Mouse (Mus musculus): ENCODE measurements around the gene Rfx2. TPM values are rescaled to one million over a fixed set of nuclear protein-coding genes. Genes with fewer than 3 reads are reported as not detected.

The Rfx2 gene
- total RNA-seq (2014; fragmentation: Nextera tagmentation) (4.4 and 6.4 TPM in 2 replicates), total RNA-seq (2017) (1.6 and 2.8 TPM in 2 replicates)

DNA sequence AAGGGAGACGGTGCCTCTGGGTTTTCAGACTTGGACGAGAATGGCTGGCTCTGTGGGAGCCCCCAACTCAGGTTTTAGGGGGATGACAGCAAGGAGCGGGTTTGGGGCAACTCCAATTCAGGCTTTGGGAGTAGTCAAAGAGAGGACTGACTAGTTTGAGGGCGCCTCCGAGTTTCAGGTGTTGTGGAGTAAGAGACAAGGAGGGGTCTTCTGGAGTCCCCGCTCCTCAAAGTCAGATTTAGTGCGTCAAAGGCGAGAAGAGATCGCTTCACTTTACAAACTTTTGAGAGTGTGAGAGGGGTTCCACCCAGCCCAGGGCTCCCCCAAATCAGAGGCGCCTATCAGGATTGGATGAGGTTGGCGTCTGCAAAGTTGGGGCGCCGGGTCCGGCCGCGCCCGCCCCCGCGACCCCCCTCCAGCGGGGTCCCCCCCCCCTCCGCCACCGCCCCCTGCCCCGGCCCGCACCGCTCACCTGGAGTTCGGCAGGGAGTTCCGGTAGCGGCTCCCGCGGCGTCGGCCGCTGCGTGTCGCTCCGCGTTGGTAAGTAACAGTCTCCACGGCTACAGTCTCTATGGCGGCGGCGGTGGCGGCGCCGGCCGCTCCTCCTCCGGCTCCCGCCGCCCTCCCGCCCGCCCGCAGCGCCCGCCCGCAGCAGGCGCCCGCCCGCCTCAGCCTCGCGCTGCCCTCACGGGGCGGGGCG, at the start of gene Rfx2:
Gene Rfx2, minus strand, starts transcription at position 603 of the 700 bp plus-strand sequence.
- no peak for ATAC-seq (replicated peaks; ENCODE audit: poor library complexity, severe bottlenecking)

- ATAC-seq (replicated peaks; ENCODE audit: poor library complexity, severe bottlenecking) = no peak
These were observed 46.6 kb upstream of the Rfx2 start for GRCm38 (mm10) chr17:56877426-56877825.

DNA sequence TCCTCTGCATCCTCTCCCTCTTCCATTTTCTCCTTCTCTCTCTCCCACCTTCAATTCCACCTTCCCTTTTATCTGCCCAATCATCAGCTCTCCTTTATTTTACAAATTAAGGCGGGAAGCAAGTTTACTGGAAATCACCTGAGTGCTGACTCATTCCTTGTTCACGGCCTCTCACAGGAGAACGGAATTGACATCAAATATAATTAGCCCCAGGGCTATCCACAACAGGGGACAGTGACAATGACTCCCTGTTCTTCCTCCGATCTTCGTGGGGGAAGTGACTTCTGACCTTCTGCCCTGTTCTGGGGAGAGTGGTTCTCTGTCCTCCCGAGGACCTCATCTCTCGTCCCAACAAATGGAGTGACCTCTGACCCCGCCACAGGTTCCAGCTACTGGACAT, 46.2 kb upstream of the Rfx2 start:
- no peak for ATAC-seq (replicated peaks; ENCODE audit: poor library complexity, severe bottlenecking)

GRCm38 (mm10) chr17:56876465-56876864, 45.7 kb upstream of the Rfx2 start:
- ATAC-seq (replicated peaks; ENCODE audit: poor library complexity, severe bottlenecking) = no peak

- ATAC-seq (replicated peaks; ENCODE audit: poor library complexity, severe bottlenecking) = no peak
These were observed 44.3 kb upstream of the Rfx2 start, which contains the start of gene 1700061G19Rik for GRCm38 (mm10) chr17:56874936-56875651. Gene 1700061G19Rik, plus strand, starts transcription at chr17:56875477.

GRCm38 (mm10) chr17:56874237-56874636, 43.4 kb upstream of the Rfx2 start, which contains the start of gene Acsbg2:
Gene Acsbg2, minus strand, starts transcription at chr17:56874447.
- no peak for ATAC-seq (replicated peaks; ENCODE audit: poor library complexity, severe bottlenecking)

GRCm38 (mm10) chr17:56872512-56872911, 41.7 kb upstream of the Rfx2 start:
- ATAC-seq (replicated peaks; ENCODE audit: poor library complexity, severe bottlenecking) = no peak

DNA sequence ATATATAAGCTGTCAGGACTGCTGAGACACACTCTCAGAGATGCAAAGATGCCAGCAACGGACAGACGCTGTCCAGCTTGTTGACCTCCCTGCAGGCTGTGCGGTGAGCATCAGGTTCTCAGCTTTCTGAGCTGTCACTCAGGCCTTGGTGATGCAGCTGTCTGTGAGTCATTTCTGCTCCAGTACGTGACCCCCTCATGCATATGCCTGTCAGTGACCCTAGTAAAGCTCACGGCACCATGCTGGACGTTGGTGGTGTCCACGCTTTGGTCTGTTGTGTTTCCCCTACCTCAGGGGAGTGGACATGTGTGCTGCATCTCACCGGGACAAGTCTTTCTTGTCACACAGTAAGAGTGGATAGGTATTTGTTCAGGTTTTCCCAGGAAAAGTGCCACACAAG, 41.0 kb upstream of the Rfx2 start:
- ATAC-seq (replicated peaks; ENCODE audit: poor library complexity, severe bottlenecking) = no peak

DNA sequence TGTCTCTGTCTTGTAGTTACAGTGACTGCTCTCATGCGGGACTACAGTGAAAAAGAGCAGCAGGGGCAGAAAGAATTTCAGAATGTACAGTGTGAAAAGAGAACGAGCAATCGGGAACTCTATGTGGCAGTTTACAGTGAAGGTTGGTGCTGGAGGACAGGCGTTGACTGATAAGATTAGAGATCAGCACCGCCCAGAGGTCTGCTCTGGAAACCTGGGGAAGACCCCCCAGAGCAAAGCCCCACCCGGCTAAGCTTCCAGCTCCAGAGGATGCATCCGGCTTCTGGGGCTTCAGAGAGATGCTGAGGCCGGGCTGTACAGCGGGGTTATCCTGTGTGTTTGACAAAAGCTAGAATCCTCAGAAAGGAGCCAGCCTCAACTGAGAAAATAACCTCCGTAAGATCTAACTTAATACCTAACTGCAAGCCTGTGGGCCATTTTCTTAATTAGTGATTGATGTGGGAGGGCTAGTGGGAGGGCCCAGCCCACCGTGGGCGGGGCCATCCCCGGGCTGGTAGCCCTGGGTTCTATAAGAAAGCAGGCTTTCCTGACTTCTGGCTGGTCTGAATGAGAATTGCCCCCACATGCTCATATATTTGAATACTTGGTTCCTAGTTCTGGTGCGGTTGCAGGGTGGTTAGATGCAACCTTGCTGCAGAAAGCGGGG, 39.6 kb upstream of the Rfx2 start:
- no peak for ATAC-seq (replicated peaks; ENCODE audit: poor library complexity, severe bottlenecking)

- no peak for ATAC-seq (replicated peaks; ENCODE audit: poor library complexity, severe bottlenecking)
These were observed 38.7 kb upstream of the Rfx2 start for GRCm38 (mm10) chr17:56869481-56869977.

GRCm38 (mm10) chr17:56866071-56866470, 35.3 kb upstream of the Rfx2 start:
- ATAC-seq (replicated peaks; ENCODE audit: poor library complexity, severe bottlenecking) = no peak

DNA sequence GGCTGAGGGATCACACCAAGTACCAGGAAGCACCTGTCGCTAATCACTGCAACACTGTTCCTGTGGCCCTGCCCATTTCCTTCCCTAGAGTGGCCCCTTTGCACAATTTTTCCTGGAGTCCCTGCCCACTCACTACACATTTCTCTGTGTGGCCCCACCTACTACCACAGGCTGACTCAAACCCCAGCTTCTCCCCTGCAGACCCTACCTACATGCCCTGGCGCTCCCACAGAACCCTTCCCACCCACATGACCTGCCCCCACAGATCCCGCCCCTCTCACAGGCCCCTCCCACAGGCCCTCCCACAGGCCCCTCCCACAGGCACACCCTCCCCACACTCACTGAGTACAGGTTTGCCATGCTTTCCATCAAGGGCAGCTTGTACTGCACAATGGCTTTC, 30.4 kb upstream of the Rfx2 start:
- peak; percentile 89 for ATAC-seq (replicated peaks; ENCODE audit: poor library complexity, severe bottlenecking)

- ATAC-seq (replicated peaks; ENCODE audit: poor library complexity, severe bottlenecking) = peak; percentile 61
These were observed 28.1 kb upstream of the Rfx2 start for GRCm38 (mm10) chr17:56858922-56859321.

GRCm38 (mm10) chr17:56858216-56858615, 27.4 kb upstream of the Rfx2 start:
- peak; percentile 38 for ATAC-seq (replicated peaks; ENCODE audit: poor library complexity, severe bottlenecking)

GRCm38 (mm10) chr17:56855421-56855820, 24.6 kb upstream of the Rfx2 start:
- ATAC-seq (replicated peaks; ENCODE audit: poor library complexity, severe bottlenecking) = peak; percentile 40

DNA sequence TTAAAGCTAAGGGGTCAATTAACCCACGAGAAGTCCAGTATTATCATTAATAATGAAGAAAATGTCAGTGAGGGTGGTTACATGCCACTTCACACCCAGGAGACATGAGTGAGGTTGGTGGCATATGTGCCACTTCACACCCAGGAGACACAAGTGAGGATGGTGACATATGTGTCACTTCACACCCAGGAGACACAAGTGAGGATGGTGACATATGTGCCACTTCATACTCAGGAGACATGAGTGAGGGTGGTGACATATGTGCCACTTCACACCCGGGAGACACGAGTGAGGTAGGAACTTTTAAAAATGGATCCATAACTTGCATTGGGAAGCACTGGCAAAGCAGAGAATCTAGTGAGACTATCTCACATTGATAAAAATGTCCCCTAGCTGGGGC, 20.4 kb upstream of the Rfx2 start:
- no peak for ATAC-seq (replicated peaks; ENCODE audit: poor library complexity, severe bottlenecking)

DNA sequence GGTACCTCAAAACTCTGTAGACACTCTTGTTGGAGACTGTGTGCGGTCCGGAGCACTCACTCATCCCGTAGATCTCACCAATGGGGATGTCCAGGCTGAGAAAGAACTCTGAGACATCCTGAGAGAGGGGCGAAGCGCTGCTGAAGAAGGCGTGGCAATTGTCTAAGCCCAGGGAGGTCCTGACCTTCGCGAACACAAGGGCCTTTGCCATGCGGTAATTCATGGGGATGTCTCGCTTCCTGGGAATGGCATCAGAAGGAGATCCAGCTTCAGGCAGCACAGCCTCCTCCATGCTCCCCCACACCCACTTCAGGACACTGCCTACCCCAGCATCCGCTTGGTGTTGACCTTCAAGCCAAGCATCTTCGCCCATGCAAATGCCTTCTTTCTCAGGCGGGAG, 18.9 kb upstream of the Rfx2 start:
- ATAC-seq (replicated peaks; ENCODE audit: poor library complexity, severe bottlenecking) = no peak

GRCm38 (mm10) chr17:56848785-56849184, 18.0 kb upstream of the Rfx2 start:
- ATAC-seq (replicated peaks; ENCODE audit: poor library complexity, severe bottlenecking) = peak; percentile 63

DNA sequence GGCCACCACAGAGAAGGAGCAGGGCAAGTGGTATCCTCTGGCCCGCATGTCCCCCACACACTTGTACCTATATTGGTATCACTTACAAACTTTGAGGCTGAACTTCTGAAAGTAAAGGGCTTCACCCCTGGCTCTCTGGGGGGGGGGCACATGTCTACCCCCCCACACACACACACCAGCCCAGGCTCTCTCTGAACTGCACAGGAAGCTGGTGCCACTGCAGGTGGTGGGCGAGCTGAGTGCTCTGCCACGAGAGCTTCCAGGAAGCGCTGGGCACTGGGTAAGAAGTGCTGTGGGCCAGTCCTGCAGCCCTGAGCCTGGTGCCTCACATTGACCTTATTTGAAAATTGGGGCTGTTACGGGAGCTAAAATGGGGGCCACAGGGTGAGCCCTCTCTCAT, 12.9 kb upstream of the Rfx2 start:
- peak; percentile 25 for ATAC-seq (replicated peaks; ENCODE audit: poor library complexity, severe bottlenecking)

DNA sequence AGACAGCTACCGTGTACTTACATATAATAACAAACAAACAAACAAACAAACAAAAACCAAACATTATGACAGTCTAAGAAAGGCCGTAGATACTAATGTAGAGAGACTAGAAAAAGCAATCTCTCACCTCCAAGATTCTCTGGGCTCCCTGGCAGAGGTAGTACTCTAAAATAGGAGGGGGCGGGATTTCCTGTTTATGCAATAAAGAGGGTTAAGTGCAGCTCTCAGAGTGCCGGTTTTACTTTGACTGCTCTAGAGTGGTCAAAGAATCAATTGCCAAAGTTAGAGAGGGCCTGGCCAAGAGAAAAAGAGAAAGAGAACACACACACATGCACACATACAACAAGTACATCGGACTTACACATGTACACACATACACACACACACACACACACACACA, 11.4 kb upstream of the Rfx2 start:
- ATAC-seq (replicated peaks; ENCODE audit: poor library complexity, severe bottlenecking) = peak; percentile 65

- ATAC-seq (replicated peaks; ENCODE audit: poor library complexity, severe bottlenecking) = no peak
These were observed 9.7 kb upstream of the Rfx2 start for GRCm38 (mm10) chr17:56840524-56840923.
